ENCODE assay signal across 32 mouse cellular contexts in genomic region chr16:64717814-64718213, GRCm38 (mm10). TPM values are rescaled to one million over a fixed set of nuclear protein-coding genes. Genes with fewer than 3 reads are reported as not detected.
A peak's percentile ranks its signal among the peaks of the same experiment; 100 is the strongest.
DNase-seq lines count a peak whose midpoint lies in the region; ATAC-seq lines count a peak whose summit lies in the region.
"Had no signal": no experiment of that assay in that cellular context is flagged by ENCODE, and none has a peak within 500 bp of the region (broad histone marks: within the 10 kb centered on the region; RNA-seq: fewer than 3 reads in every experiment).

No protein-coding gene starts in this region.

- H3K4me2 ChIP-seq in kidney, embryonic 14.5 days (replicated peaks; ENCODE audit: low read depth, low read length) = no peak overlapping the region; the same call in 1 of the 2 replicates
- no peak overlapping the region for H3K4me2 ChIP-seq in neural tube, embryonic 13.5 days
- no peak overlapping the region for H3K4me2 ChIP-seq in neural tube, embryonic 15.5 days
- H3K4me2 ChIP-seq in limb, embryonic 12.5 days = peak overlapping the region; percentile 10; the same call in 1 of the 2 replicates
- H3K4me2 ChIP-seq in liver, embryonic 11.5 days = no peak overlapping the region
- H3K4me2 ChIP-seq: forebrain, embryonic 13.5 days; heart, embryonic 15.5 days; hindbrain, embryonic 12.5 days; intestine, embryonic 15.5 days; liver, embryonic 15.5 days; lung, embryonic 14.5 days; midbrain, embryonic 11.5 days; neural tube, embryonic 12.5 days had no signal

- H3K27me3 ChIP-seq in kidney, embryonic 14.5 days (ENCODE audit: control insufficient read depth, insufficient read depth, low read length) = no peaks in the 10 kb centered on the region
- no peaks in the 10 kb centered on the region; the same call in 1 of the 2 replicates for H3K27me3 ChIP-seq in neural tube, embryonic 13.5 days
- no peaks in the 10 kb centered on the region for H3K27me3 ChIP-seq in neural tube, embryonic 15.5 days (replicated peaks)
- H3K27me3 ChIP-seq in limb, embryonic 12.5 days = peaks cover 22% of the 10 kb centered on the region; the same call in 1 of the 2 replicates
- no peaks in the 10 kb centered on the region for H3K27me3 ChIP-seq in liver, embryonic 11.5 days (replicated peaks; ENCODE audit: control insufficient read depth, insufficient read depth, low read length)
- H3K27me3 ChIP-seq: forebrain, embryonic 13.5 days; heart, embryonic 15.5 days; hindbrain, embryonic 12.5 days; intestine, embryonic 15.5 days; liver, embryonic 15.5 days; neural tube, embryonic 12.5 days had no signal

- DNase-seq in kidney, postnatal 36 days = no peak
- DNase-seq in yolk sac, embryonic 10.5 days (ENCODE audit: low spot score) = peak; percentile 2
- no peak for DNase-seq in liver, embryonic 11.5 days (ENCODE audit: low spot score)
- DNase-seq in heart, postnatal 10 days = no peak
- DNase-seq: adrenal gland, postnatal 36 days; cerebellum, adult 18-20 months; cerebellum, postnatal 10 days; gastrocnemius, postnatal 25 days; heart, adult 11 months; heart, postnatal 36 days; kidney, adult 8-10 months; layer of hippocampus, adult 9-11 months; liver; lung, embryonic 14.5 days; lung, postnatal 14 days; retina, postnatal 1 day; right cerebral cortex, postnatal 14 days had no signal

- no peak overlapping the region for H3K9ac ChIP-seq in kidney, embryonic 14.5 days (ENCODE audit: low read depth, low read length)
- no peak overlapping the region for H3K9ac ChIP-seq in neural tube, embryonic 13.5 days
- H3K9ac ChIP-seq in neural tube, embryonic 15.5 days (replicated peaks) = no peak overlapping the region
- H3K9ac ChIP-seq in limb, embryonic 12.5 days (replicated peaks) = no peak overlapping the region
- H3K9ac ChIP-seq in liver, embryonic 11.5 days (ENCODE audit: low read depth, low read length) = no peak overlapping the region
- H3K9ac ChIP-seq: forebrain, embryonic 13.5 days; heart, embryonic 15.5 days; hindbrain, embryonic 12.5 days; intestine, embryonic 15.5 days; liver, embryonic 15.5 days; lung, embryonic 14.5 days; neural tube, embryonic 12.5 days had no signal

- no peak overlapping the region for H3K4me3 ChIP-seq in kidney, embryonic 14.5 days (ENCODE audit: low read length)
- no peak overlapping the region for H3K4me3 ChIP-seq in neural tube, embryonic 13.5 days
- H3K4me3 ChIP-seq in neural tube, embryonic 15.5 days (replicated peaks) = no peak overlapping the region
- H3K4me3 ChIP-seq in limb, embryonic 12.5 days (replicated peaks) = no peak overlapping the region
- H3K4me3 ChIP-seq in liver, embryonic 11.5 days (ENCODE audit: low read depth, low read length) = no peak overlapping the region
- H3K4me3 ChIP-seq: forebrain, embryonic 13.5 days; heart, embryonic 10.5 days; heart, embryonic 15.5 days; hindbrain, embryonic 12.5 days; intestine, embryonic 15.5 days; liver, embryonic 15.5 days; neural tube, embryonic 12.5 days had no signal

- no peaks in the 10 kb centered on the region for H3K36me3 ChIP-seq in kidney, embryonic 14.5 days (ENCODE audit: control insufficient read depth, insufficient read depth, low read length)
- no peaks in the 10 kb centered on the region for H3K36me3 ChIP-seq in neural tube, embryonic 13.5 days
- no peaks in the 10 kb centered on the region for H3K36me3 ChIP-seq in neural tube, embryonic 15.5 days
- no peaks in the 10 kb centered on the region for H3K36me3 ChIP-seq in limb, embryonic 12.5 days
- no peaks in the 10 kb centered on the region for H3K36me3 ChIP-seq in liver, embryonic 11.5 days (ENCODE audit: control insufficient read depth, insufficient read depth, low read length)
- H3K36me3 ChIP-seq: heart, embryonic 10.5 days; heart, embryonic 15.5 days; hindbrain, embryonic 12.5 days; intestine, embryonic 15.5 days; liver, embryonic 15.5 days; neural tube, embryonic 12.5 days had no signal

- WGBS in kidney, embryonic 14.5 days = 19% methylated on average over 10 of the region's 10 CpGs
- WGBS in neural tube, embryonic 13.5 days = 29% methylated on average over 10 of the region's 10 CpGs
- 31% methylated on average over 10 of the region's 10 CpGs for whole genome bisulfite sequencing in neural tube, embryonic 15.5 days
- WGBS in limb, embryonic 12.5 days = 8% methylated on average over 10 of the region's 10 CpGs
- 80% methylated on average over 10 of the region's 10 CpGs for WGBS in liver, embryonic 11.5 days

- H3K4me1 ChIP-seq in kidney, embryonic 14.5 days (ENCODE audit: control insufficient read depth, insufficient read depth, low read length) = no peaks in the 10 kb centered on the region
- H3K4me1 ChIP-seq in neural tube, embryonic 13.5 days (replicated peaks) = peaks cover 14% of the 10 kb centered on the region; the same call in 1 of the 2 replicates
- peaks cover 4% of the 10 kb centered on the region; the same call in 1 of the 2 replicates for H3K4me1 ChIP-seq in neural tube, embryonic 15.5 days
- peaks cover 27% of the 10 kb centered on the region for H3K4me1 ChIP-seq in limb, embryonic 12.5 days (replicated peaks)
- H3K4me1 ChIP-seq in liver, embryonic 11.5 days (replicated peaks; ENCODE audit: control insufficient read depth, insufficient read depth, low read length) = no peaks in the 10 kb centered on the region
- H3K4me1 ChIP-seq: forebrain, embryonic 13.5 days; heart, embryonic 10.5 days; heart, embryonic 15.5 days; hindbrain, embryonic 12.5 days; liver, embryonic 15.5 days; neural tube, embryonic 12.5 days had no signal

- no peaks in the 10 kb centered on the region for H3K9me3 ChIP-seq in kidney, embryonic 14.5 days (ENCODE audit: control insufficient read depth, low read length)
- no peaks in the 10 kb centered on the region for H3K9me3 ChIP-seq in neural tube, embryonic 13.5 days
- H3K9me3 ChIP-seq in neural tube, embryonic 15.5 days (replicated peaks) = no peaks in the 10 kb centered on the region
- H3K9me3 ChIP-seq in limb, embryonic 12.5 days = no peaks in the 10 kb centered on the region
- no peaks in the 10 kb centered on the region for H3K9me3 ChIP-seq in liver, embryonic 11.5 days (ENCODE audit: control insufficient read depth, low read length)
- H3K9me3 ChIP-seq: forebrain, embryonic 13.5 days; heart, embryonic 10.5 days; heart, embryonic 15.5 days; hindbrain, embryonic 12.5 days; intestine, embryonic 15.5 days; liver, embryonic 15.5 days; neural tube, embryonic 12.5 days had no signal

- intact Hi-C loops in heart, postnatal 10 days (cut with DNase I) = no loop called here

- no peak overlapping the region for H3K27ac ChIP-seq in kidney, embryonic 14.5 days (ENCODE audit: low read depth, low read length)
- no peak overlapping the region for H3K27ac ChIP-seq in neural tube, embryonic 13.5 days (replicated peaks)
- no peak overlapping the region for H3K27ac ChIP-seq in neural tube, embryonic 15.5 days (replicated peaks)
- H3K27ac ChIP-seq in limb, embryonic 12.5 days = no peak overlapping the region
- H3K27ac ChIP-seq in liver, embryonic 11.5 days (ENCODE audit: low read depth, low read length) = no peak overlapping the region
- H3K27ac ChIP-seq: forebrain, embryonic 13.5 days; heart, embryonic 10.5 days; heart, embryonic 15.5 days; hindbrain, embryonic 12.5 days; hindbrain, postnatal 0 days; intestine, embryonic 15.5 days; liver, embryonic 15.5 days; neural tube, embryonic 12.5 days had no signal

- peak; percentile 66 for ATAC-seq in kidney, embryonic 14.5 days (ENCODE audit: low FRiP score, low TSS enrichment)
- ATAC-seq in neural tube, embryonic 13.5 days (ENCODE audit: low read depth) = 0 out of 2 replicates have a peak, but pooled peaks have one; percentile 47
- ATAC-seq in neural tube, embryonic 15.5 days (ENCODE audit: low FRiP score) = no peak
- peak; percentile 75 for ATAC-seq in limb, embryonic 12.5 days (ENCODE audit: insufficient number of reproducible peaks, insufficient read depth, low FRiP score, low TSS enrichment, low read depth)
- ATAC-seq in liver, embryonic 11.5 days (replicated peaks; ENCODE audit: low FRiP score) = no peak
- ATAC-seq: forebrain, embryonic 13.5 days; hindbrain, postnatal 0 days; intestine, embryonic 15.5 days; midbrain, embryonic 16.5 days; Patski had no signal

RNA-seq across cellular contexts. Expression of gene 4930453N24Rik, which starts 53.1 kb away (rescaled TPM):
- polyA plus RNA-seq in kidney, embryonic 14.5 days (2014; fragmentation: Nextera tagmentation; extraction: Ambion mirVana) = 25.3 and 25.4 TPM in 2 replicates
- polyA plus RNA-seq in neural tube, embryonic 13.5 days (2015; fragmentation: Nextera tagmentation; extraction: Ambion mirVana) = 21.6 and 23.9 TPM in 2 replicates
- polyA plus RNA-seq in neural tube, embryonic 15.5 days (2015; fragmentation: Nextera tagmentation; extraction: Ambion mirVana) = 15.9 and 20.0 TPM in 2 replicates
- polyA plus RNA-seq in limb, embryonic 12.5 days (2016; fragmentation: Nextera tagmentation; extraction: Ambion mirVana) = 30.1 and 33.7 TPM in 2 replicates
- 20.9 and 22.3 TPM in 2 replicates for polyA plus RNA-seq in liver, embryonic 11.5 days (2014; fragmentation: Nextera tagmentation; extraction: Ambion mirVana)
- 10 to 100 TPM; 27.1 to 31.0 TPM for total RNA-seq in heart, postnatal 10 days (2021)

Comparison
In these comparisons a context has a peak if more than half of its experiments do, and no peak if none do; other contexts are left out.
1. ATAC-seq: peak in kidney, embryonic 14.5 days (single experiment), neural tube, embryonic 13.5 days (single experiment) and limb, embryonic 12.5 days (single experiment); none in neural tube, embryonic 15.5 days (single experiment) and liver, embryonic 11.5 days (single experiment).